Mouse (Mus musculus) heart, embryonic 14.5 days (tissue): ENCODE measurements around the gene Ina. TPM values are rescaled to one million over a fixed set of nuclear protein-coding genes. Genes with fewer than 3 reads are reported as not detected.

Experiments used
- ATAC-seq: fragments of 200-750 bp; cut with Nextera tagmentation; 2 replicates; pipeline ENCODE4 v1.8.0; 2017; ENCODE audit warnings: low read depth, moderate TSS enrichment; ENCODE audit not compliant: insufficient number of reproducible peaks, insufficient read depth, low FRiP score
- H3K27ac ChIP-seq, 2 experiments: fragments of 200-500 bp in 1 of 2; fragments of 300-500 bp in 1 of 2; sonication (generic) in 1 of 2; replicated peaks in 1 of 2; 2 replicates each; pipeline ENCODE4 v1.5.1; 2012 to 2014; ENCODE audit warnings: low read depth in 2 of 2, low read length in 2 of 2, control low read depth in 1 of 2, mild to moderate bottlenecking in 1 of 2, mixed read lengths in 1 of 2; ENCODE audit not compliant: control insufficient read depth in 1 of 2, insufficient read depth in 1 of 2
- H3K27me3 ChIP-seq: fragments of 300-500 bp; sonication (generic); 2 replicates; pipeline ENCODE4 v1.6.1; 2014; ENCODE audit warnings: mild to moderate bottlenecking, low read length, control low read depth; ENCODE audit not compliant: control insufficient read depth, insufficient read depth
- H3K36me3 ChIP-seq: fragments of 300-500 bp; sonication (generic); 2 replicates; pipeline ENCODE4 v1.6.1; 2014; ENCODE audit warnings: mild to moderate bottlenecking, control low read depth, low read length, mixed read lengths; ENCODE audit not compliant: control insufficient read depth, insufficient read depth
- H3K4me1 ChIP-seq, 2 experiments: fragments of 200-500 bp in 1 of 2; fragments of 300-500 bp in 1 of 2; sonication (generic) in 1 of 2; 2 replicates each; pipeline ENCODE4 v1.6.1; 2012 to 2014; ENCODE audit warnings: low read length in 2 of 2, control low read depth in 1 of 2, mixed read lengths in 1 of 2; ENCODE audit not compliant: control insufficient read depth in 2 of 2, insufficient read depth in 2 of 2
- H3K4me2 ChIP-seq: fragments of 300-500 bp; sonication (generic); 2 replicates; pipeline ENCODE4 v1.6.1; 2014; ENCODE audit warnings: mild to moderate bottlenecking, low read length
- H3K4me3 ChIP-seq, 2 experiments: fragments of 200-500 bp in 1 of 2; fragments of 300-500 bp in 1 of 2; sonication (generic) in 1 of 2; 2 replicates each; pipeline ENCODE4 v1.5.1; 2012 to 2014; ENCODE audit warnings: low read length in 2 of 2, mild to moderate bottlenecking in 2 of 2, control low read depth in 1 of 2, low read depth in 1 of 2, moderate library complexity in 1 of 2; ENCODE audit not compliant: control insufficient read depth in 1 of 2, insufficient read depth in 1 of 2
- H3K9ac ChIP-seq: fragments of 300-500 bp; sonication (generic); 2 replicates; pipeline ENCODE4 v1.6.1; 2014; ENCODE audit warnings: mild to moderate bottlenecking, low read length
- H3K9me3 ChIP-seq: fragments of 300-500 bp; sonication (generic); 2 replicates; pipeline ENCODE4 v1.6.1; 2016; ENCODE audit warnings: low read length, control low read depth; ENCODE audit not compliant: control insufficient read depth
- WGBS: fragments of 180-500 bp; shearing (Covaris S2); extraction: QIAGEN DNeasy Blood & Tissue Kit; methylation state at CpG from one replicate; pipeline ENCODE4 v1.1.7; 2014; 5-methylcytosine and 5-hydroxymethylcytosine counted together
- polyA plus RNA-seq: library from polyadenylated mRNA; unstranded; fragments of >200 nt; fragmentation: Nextera tagmentation; extraction: Ambion mirVana; gene quantifications from 2 replicates; pipeline ENCODE4 v1.2.1, GENCODE M21; 2014

Gene Ina
- polyA plus RNA-seq, 1 experiment from 2014 or later: 0.30 TPM

DNA sequence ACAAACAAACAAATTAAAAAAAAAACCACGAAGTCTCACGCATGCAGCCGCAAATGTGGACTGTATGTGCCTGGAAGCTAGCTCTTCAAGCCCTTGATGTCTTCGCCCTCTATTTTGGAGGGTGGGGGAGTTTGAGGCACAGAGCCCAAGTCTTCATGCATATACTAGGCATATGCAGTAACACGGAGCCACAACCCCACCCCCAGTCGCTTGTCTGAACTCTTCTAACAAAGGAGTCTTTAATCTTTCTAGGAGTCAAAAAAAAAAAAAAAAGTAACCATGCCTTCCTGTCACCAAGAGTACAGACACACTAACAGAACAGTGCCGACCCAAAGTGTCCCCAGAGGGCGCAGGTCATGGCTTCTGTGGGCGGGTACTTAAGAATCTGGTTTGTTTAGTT, 1.5 kb downstream of the Ina start:
- Histone ChIP-seq H3K27ac (no peak overlapping the region), H3K36me3 (no peaks in the 10 kb centered on the region), H3K4me2 (no peak overlapping the region), H3K4me1 (peaks cover 2 to 19% of the 10 kb centered on the region in 2 experiments; a peak in 3 of 4 replicates), H3K9me3 (no peaks in the 10 kb centered on the region), H3K27me3 (peaks cover 73% of the 10 kb centered on the region), H3K9ac (no peak overlapping the region), H3K4me3 (peak overlapping the region in 1 of 2 experiments; percentile 45; a peak in 2 of 4 replicates)
- WGBS: 4% methylated on average over 9 of the region's 9 CpGs
- ATAC-seq: no peak

DNA sequence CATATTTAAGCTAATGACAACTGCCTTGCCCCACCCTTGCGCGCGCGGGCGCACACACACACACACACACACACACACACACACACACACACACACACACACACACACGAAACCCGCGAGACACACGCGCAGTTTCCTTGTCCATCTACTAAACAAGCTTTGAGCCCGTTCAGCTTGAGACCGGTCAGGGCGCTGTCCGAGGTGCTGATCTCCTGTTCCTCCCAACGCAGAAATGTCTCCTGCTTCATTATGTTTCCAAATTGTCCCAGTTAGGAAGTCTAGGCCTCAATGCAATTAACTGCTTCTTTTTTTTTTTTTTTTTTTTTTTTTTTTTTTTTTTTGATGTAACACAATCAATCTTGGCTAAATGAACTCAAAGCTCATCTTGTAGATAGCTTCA, 2.0 kb downstream of the Ina start:
- no peak for ATAC-seq
- WGBS: 1% methylated on average over 14 of the region's 15 CpGs
- no peak overlapping the region for H3K27ac ChIP-seq

DNA sequence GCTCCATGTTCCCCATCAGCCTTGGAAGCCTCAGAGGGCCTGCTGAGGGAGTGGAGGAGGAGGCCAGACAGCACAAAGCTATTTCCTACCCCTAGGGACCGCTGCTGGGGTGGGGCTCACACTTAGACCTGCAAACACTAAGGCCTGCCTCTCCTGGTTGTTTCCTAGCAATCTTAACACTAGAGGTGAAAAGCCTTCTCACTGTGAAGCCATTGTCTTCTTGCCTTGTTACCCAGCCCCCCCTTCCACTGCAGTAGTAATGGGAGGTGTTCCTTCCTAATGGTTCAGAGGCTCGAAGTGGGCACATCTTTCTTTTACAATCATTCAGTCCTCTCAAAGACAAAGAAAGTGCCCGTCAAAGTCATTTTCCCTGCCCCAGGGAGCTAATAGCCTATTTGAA, 3.3 kb downstream of the Ina start:
- H3K27ac ChIP-seq: no peak overlapping the region
- peaks cover 2 to 19% of the 10 kb centered on the region in 2 experiments; a peak in 3 of 4 replicates for H3K4me1 ChIP-seq
- no peak overlapping the region for H3K4me2 ChIP-seq
- 14% methylated on average over 3 of the region's 3 CpGs for WGBS
- H3K27me3 ChIP-seq: peaks cover 60% of the 10 kb centered on the region
- ATAC-seq: no peak
- no peaks in the 10 kb centered on the region for H3K9me3 ChIP-seq
- H3K36me3 ChIP-seq: no peaks in the 10 kb centered on the region
- H3K9ac ChIP-seq: no peak overlapping the region
- no peak overlapping the region for H3K4me3 ChIP-seq

More for the DNA sequence above, 2.0 kb downstream of the Ina start:
- no peaks in the 10 kb centered on the region for H3K9me3 ChIP-seq
- H3K4me2 ChIP-seq: no peak overlapping the region
- no peaks in the 10 kb centered on the region for H3K36me3 ChIP-seq
- H3K27me3 ChIP-seq: peaks cover 72% of the 10 kb centered on the region
- peaks cover 2 to 19% of the 10 kb centered on the region in 2 experiments; a peak in 3 of 4 replicates for H3K4me1 ChIP-seq
- no peak overlapping the region for H3K4me3 ChIP-seq
- H3K9ac ChIP-seq: no peak overlapping the region

DNA sequence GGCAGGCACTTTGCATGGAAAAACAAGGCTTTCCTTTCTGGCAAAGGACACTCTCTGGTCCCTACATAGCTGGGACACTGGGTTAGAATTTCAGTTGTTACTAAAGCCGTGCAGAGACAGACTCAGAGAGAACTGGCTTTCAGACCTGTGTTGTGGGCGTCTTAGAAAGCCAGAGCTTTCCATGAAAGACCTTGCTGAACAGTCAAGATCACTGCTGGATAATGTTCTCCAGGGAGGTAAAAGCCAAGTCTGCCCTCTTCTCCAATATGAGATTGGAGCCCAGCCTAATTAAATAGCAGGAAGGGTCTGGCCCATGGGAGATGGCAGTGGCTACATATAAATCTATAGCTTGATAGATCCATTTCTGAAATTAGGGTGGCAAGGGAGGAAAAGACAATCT, 3.8 kb downstream of the Ina start:
- 34% methylated on average over 2 of the region's 2 CpGs for WGBS
- H3K27me3 ChIP-seq: peaks cover 55% of the 10 kb centered on the region
- no peak for ATAC-seq
- H3K36me3 ChIP-seq: no peaks in the 10 kb centered on the region
- H3K4me3 ChIP-seq: no peak overlapping the region
- no peak overlapping the region for H3K9ac ChIP-seq
- no peak overlapping the region for H3K27ac ChIP-seq
- H3K4me1 ChIP-seq: peaks cover 2 to 19% of the 10 kb centered on the region in 2 experiments; a peak in 3 of 4 replicates
- H3K9me3 ChIP-seq: no peaks in the 10 kb centered on the region
- no peak overlapping the region for H3K4me2 ChIP-seq

DNA sequence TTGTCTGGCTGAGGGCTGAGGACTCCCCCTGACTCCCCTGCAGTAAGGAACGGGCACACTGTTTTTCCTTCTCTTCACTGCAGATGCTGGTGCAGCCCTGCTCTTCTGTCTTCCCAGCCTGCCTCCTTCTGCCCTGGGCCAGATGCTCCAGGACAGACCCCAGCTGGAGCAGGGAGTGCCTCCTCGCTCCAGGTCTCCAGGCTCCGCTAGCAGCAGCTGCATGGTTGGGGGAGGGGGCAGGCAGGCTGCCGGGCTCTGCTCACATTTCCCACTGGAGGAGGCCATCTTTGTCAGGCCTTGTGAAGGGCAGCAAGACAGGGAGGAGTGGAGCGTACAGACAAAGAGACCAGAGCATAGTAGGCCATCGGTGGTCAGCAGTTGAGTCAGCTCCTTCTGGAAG, 4.8 kb downstream of the Ina start:
- H3K4me1 ChIP-seq: peaks cover 2 to 15% of the 10 kb centered on the region in 2 experiments; a peak in 3 of 4 replicates
- H3K4me3 ChIP-seq: no peak overlapping the region
- H3K27me3 ChIP-seq: peaks cover 45% of the 10 kb centered on the region
- ATAC-seq: no peak
- no peak overlapping the region for H3K9ac ChIP-seq
- H3K27ac ChIP-seq: no peak overlapping the region
- no peaks in the 10 kb centered on the region for H3K36me3 ChIP-seq
- H3K9me3 ChIP-seq: no peaks in the 10 kb centered on the region
- 26% methylated on average over 6 of the region's 6 CpGs for WGBS
- no peak overlapping the region for H3K4me2 ChIP-seq

DNA sequence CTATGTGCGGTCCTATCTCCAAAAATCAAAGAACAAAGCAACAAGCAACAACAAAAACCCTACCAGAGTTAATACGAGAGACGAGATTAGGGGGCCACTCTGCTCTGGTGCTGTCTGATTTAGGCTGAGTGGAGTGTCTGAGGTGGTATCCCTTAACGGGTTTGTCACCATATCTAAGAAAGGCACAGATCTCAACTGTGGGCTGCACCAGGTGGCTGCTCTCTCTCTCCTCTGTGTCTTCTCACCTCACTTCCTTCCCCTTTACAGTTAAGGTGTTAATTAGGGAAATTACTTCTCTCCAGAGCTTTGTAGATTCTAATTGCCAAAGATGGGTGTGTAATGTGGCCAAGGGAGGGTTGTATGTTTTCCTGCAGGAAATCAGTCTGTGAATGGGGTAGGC, 8.2 kb downstream of the Ina start:
- H3K4me2 ChIP-seq: no peak overlapping the region
- H3K4me1 ChIP-seq: no peaks in the 10 kb centered on the region
- 66% methylated on average over 4 of the region's 4 CpGs for WGBS
- no peak overlapping the region for H3K4me3 ChIP-seq
- no peaks in the 10 kb centered on the region for H3K9me3 ChIP-seq
- peaks cover 15% of the 10 kb centered on the region for H3K27me3 ChIP-seq
- no peak for ATAC-seq
- H3K27ac ChIP-seq: no peak overlapping the region
- no peaks in the 10 kb centered on the region for H3K36me3 ChIP-seq
- no peak overlapping the region for H3K9ac ChIP-seq

DNA sequence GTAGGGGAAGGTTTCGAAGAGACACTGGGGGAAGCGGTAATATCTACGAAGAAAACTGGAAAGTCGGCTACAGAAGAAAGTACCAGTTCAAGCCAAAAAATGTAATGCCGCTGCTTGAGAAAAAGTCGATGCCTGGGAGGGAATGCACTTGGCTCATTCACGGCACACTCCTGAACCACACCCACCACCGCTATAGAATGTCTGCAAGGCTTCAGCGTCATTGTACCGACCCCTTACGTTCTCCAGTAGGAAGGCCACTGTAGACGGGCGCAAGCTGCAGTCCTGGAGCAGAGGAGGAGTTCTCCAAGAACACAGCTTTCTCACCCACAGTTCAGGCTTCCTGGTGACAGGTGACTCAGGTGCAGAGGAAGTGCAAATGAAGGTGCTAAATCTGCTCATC, 9.0 kb downstream of the Ina start:
- peaks cover 7% of the 10 kb centered on the region; the same call in 1 of the 2 replicates for H3K27me3 ChIP-seq
- no peak overlapping the region for H3K4me3 ChIP-seq
- WGBS: 83% methylated on average over 13 of the region's 13 CpGs
- ATAC-seq: no peak
- H3K4me2 ChIP-seq: no peak overlapping the region
- H3K36me3 ChIP-seq: no peaks in the 10 kb centered on the region
- H3K9ac ChIP-seq: no peak overlapping the region
- no peaks in the 10 kb centered on the region for H3K9me3 ChIP-seq
- no peak overlapping the region for H3K27ac ChIP-seq
- H3K4me1 ChIP-seq: no peaks in the 10 kb centered on the region

DNA sequence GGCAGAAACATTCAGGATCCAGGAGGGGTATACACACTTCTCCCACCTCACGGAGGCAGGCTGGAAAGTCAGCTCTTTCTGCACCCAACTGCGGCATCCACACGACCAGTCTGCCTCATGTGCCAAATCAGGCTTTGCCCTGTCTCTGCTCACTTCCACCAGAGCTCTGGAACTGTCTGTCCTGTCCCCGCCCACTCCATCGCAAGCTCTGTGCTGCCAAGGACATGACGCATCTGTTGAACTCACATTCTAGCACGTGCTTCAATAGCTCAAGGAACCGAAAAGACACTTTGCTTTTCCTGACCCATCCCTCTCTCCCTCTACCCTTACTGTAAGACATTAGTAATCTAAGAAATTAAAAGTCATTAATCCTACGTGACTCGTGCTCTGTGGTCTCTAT, 10.5 kb downstream of the Ina start:
- H3K4me3 ChIP-seq: no peak overlapping the region
- H3K27me3 ChIP-seq: no peaks in the 10 kb centered on the region
- WGBS: 43% methylated on average over 10 of the region's 10 CpGs
- no peaks in the 10 kb centered on the region for H3K9me3 ChIP-seq
- no peak overlapping the region for H3K27ac ChIP-seq
- H3K9ac ChIP-seq: no peak overlapping the region
- ATAC-seq: no peak
- H3K36me3 ChIP-seq: no peaks in the 10 kb centered on the region
- no peak overlapping the region for H3K4me2 ChIP-seq
- no peaks in the 10 kb centered on the region for H3K4me1 ChIP-seq
